Mouse (Mus musculus) lung, embryonic 15.5 days (tissue): ENCODE measurements around the gene Herpud1. TPM values are rescaled to one million over a fixed set of nuclear protein-coding genes. Genes with fewer than 3 reads are reported as not detected.

Experiments used
- ATAC-seq: fragments of 200-750 bp; cut with Nextera tagmentation; 2 replicates; pipeline ENCODE4 v1.8.0; 2017; ENCODE audit warnings: moderate number of reproducible peaks, borderline replicate concordance; ENCODE audit not compliant: low FRiP score, low TSS enrichment; ENCODE audit errors: extremely low read depth
- H3K27ac ChIP-seq: fragments of 300-500 bp; sonication (generic); 2 replicates; pipeline ENCODE4 v1.5.1; 2015; ENCODE audit warnings: moderate library complexity, mild to moderate bottlenecking, inconsistent platforms
- H3K27me3 ChIP-seq: fragments of 300-500 bp; sonication (generic); 2 replicates; pipeline ENCODE4 v1.6.1; 2015; ENCODE audit warnings: inconsistent platforms
- H3K36me3 ChIP-seq: fragments of 300-500 bp; sonication (generic); 2 replicates; pipeline ENCODE4 v1.6.1; 2015; ENCODE audit warnings: inconsistent platforms
- H3K4me1 ChIP-seq: fragments of 300-500 bp; sonication (generic); 2 replicates; pipeline ENCODE4 v1.6.1; 2015; ENCODE audit warnings: inconsistent platforms
- H3K4me2 ChIP-seq: fragments of 300-500 bp; sonication (generic); 2 replicates; pipeline ENCODE4 v1.6.1; 2015; ENCODE audit warnings: inconsistent platforms, mild to moderate bottlenecking, moderate library complexity
- H3K4me3 ChIP-seq: fragments of 300-500 bp; sonication (generic); 2 replicates; pipeline ENCODE4 v1.5.1; 2015; ENCODE audit warnings: mild to moderate bottlenecking, inconsistent platforms
- H3K9ac ChIP-seq: fragments of 300-500 bp; sonication (generic); 2 replicates; pipeline ENCODE4 v1.6.1; 2015; ENCODE audit warnings: inconsistent platforms
- H3K9me3 ChIP-seq: fragments of 300-500 bp; sonication (generic); 2 replicates; pipeline ENCODE4 v1.6.1; 2016; ENCODE audit warnings: inconsistent platforms
- WGBS: fragments of 180-500 bp; shearing (Covaris S2); methylation state at CpG from one replicate; pipeline ENCODE4 v1.1.7; 2015; 5-methylcytosine and 5-hydroxymethylcytosine counted together
- polyA plus RNA-seq: library from polyadenylated mRNA; unstranded; fragments of >200 nt; fragmentation: Nextera tagmentation; extraction: Ambion mirVana; gene quantifications from 2 replicates; pipeline ENCODE4 v1.2.1, GENCODE M21; 2015

Herpud1 gene
- polyA plus RNA-seq, 1 experiment from 2014 or later: 116 TPM

DNA sequence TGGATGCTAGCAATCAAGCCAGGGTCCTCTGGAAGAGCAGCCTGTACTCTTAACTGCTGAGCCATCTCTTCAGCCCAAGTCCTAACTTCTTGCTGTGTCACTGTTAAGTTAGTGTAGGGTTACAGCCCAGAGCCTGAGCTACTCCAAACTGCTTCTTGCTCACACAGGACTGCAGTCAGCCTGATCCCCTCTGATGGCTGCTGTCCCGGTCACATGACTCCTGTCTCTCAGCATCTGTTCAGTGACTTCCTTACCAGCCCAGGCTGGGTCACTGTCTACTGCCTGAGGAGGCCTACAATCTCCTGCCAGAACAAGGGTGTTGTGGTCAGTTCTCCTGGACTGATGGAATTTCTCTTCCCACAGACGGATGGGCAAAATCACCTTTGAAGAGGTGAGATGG lies 29.0 kb downstream of the Herpud1 start:
- H3K4me1 ChIP-seq: no peaks in the 10 kb centered on the region
- WGBS: 49% methylated on average over 2 of the region's 2 CpGs
- no peak overlapping the region for H3K27ac ChIP-seq
- H3K4me3 ChIP-seq: no peak overlapping the region
- H3K36me3 ChIP-seq: no peaks in the 10 kb centered on the region
- no peaks in the 10 kb centered on the region for H3K27me3 ChIP-seq
- ATAC-seq: no peak
- H3K9ac ChIP-seq: no peak overlapping the region
- no peaks in the 10 kb centered on the region for H3K9me3 ChIP-seq
- no peak overlapping the region for H3K4me2 ChIP-seq

DNA sequence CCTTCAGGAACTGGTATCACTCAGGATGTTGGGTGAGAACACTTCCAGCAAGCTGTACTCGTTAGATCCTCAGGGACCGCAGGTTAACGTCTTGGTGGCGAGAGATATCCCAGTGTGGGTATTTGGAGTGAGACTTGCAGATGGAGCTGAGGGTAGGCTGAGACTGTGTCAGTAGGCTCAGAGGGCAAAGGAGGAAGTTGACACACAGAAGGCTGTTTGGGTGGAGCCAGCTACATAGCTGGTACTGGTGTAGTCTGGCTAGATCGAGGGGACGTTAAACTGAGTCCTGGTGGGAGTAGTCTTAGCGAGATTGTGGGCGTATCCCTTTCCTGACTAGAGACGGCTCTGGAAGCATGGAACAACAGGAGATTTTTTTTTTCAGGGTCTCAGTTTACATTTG lies 31.8 kb downstream of the Herpud1 start:
- ATAC-seq: no peak
- no peak overlapping the region for H3K27ac ChIP-seq
- H3K4me2 ChIP-seq: no peak overlapping the region
- H3K9ac ChIP-seq: no peak overlapping the region
- H3K9me3 ChIP-seq: no peaks in the 10 kb centered on the region
- no peaks in the 10 kb centered on the region for H3K4me1 ChIP-seq
- H3K4me3 ChIP-seq: no peak overlapping the region
- 53% methylated on average over 9 of the region's 9 CpGs for WGBS
- H3K27me3 ChIP-seq: no peaks in the 10 kb centered on the region
- H3K36me3 ChIP-seq: no peaks in the 10 kb centered on the region

DNA sequence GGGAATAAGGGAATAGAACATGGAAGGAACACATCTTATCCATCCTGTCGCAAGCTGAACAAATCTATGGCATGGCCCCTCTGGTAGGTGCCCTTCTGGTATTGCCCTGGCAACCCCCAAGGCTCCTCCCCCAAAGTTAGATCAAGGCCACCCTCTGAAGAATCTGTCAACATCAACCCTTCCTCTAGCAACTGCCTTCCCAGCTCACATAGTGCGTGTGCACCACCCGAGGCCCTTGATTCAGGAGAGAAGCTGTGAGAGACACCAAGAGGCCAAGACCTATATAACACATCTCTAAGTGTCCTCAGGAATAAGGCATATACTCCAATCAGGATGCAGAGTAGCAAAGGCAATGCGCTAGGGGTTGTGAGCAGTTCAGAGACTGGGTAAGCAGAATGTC lies 36.0 kb downstream of the Herpud1 start:
- no peak overlapping the region for H3K4me3 ChIP-seq
- H3K36me3 ChIP-seq: no peaks in the 10 kb centered on the region
- no peaks in the 10 kb centered on the region for H3K27me3 ChIP-seq
- H3K9ac ChIP-seq: no peak overlapping the region
- no peak overlapping the region for H3K4me2 ChIP-seq
- no peak for ATAC-seq
- WGBS: 76% methylated on average over 4 of the region's 4 CpGs
- no peak overlapping the region for H3K27ac ChIP-seq
- no peaks in the 10 kb centered on the region for H3K4me1 ChIP-seq
- H3K9me3 ChIP-seq: no peaks in the 10 kb centered on the region

DNA sequence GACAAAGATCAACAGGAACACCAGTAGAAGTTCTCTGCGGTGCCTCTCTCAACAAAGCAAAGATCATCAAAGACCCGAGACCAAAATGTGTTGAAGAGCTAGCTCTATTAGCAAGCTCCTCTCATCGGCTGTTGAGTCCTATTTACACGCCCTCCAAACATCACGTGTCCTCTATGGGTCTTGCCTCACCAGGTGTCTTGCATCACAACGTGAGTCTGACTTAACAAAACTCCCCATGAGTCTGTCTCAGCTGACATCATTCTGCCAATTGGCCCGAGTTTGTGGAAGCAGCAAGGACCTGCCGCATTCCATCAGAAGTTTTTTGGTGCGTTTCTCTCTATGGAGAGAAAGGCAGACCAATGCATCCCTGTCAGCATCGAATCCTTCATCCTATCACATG lies 41.7 kb downstream of the Herpud1 start:
- Histone ChIP-seq H3K4me2 (no peak overlapping the region), H3K4me1 (no peaks in the 10 kb centered on the region), H3K27ac (no peak overlapping the region), H3K4me3 (no peak overlapping the region), H3K9me3 (no peaks in the 10 kb centered on the region), H3K27me3 (peaks cover 7% of the 10 kb centered on the region; the same call in 1 of the 2 replicates), H3K9ac (no peak overlapping the region), H3K36me3 (no peaks in the 10 kb centered on the region)
- WGBS: 34% methylated on average over 10 of the region's 10 CpGs
- no peak for ATAC-seq

DNA sequence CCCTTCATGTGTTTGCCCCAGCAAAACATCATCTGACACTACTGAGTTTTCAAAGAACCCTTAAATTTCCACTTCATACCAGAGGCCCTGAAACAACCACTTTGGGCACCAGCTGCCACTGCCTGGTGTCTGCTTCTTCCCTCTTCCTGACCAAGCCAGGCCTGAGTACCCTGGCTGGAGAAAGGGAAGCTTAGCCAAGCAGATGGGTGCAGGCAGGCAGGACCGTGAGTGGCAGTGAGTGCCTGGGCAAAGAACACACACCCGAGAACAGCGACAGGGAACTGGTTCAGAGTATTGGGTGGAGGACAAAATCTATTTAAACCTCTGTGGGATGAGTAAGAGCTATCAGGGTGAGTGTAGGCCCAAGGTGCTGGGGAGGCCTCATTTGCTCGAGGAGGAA lies 42.2 kb downstream of the Herpud1 start:
- no peaks in the 10 kb centered on the region for H3K9me3 ChIP-seq
- ATAC-seq: no peak
- H3K27ac ChIP-seq: no peak overlapping the region
- H3K9ac ChIP-seq: no peak overlapping the region
- WGBS: 60% methylated on average over 4 of the region's 4 CpGs
- H3K36me3 ChIP-seq: no peaks in the 10 kb centered on the region
- peaks cover 7% of the 10 kb centered on the region; the same call in 1 of the 2 replicates for H3K27me3 ChIP-seq
- H3K4me1 ChIP-seq: no peaks in the 10 kb centered on the region
- H3K4me3 ChIP-seq: no peak overlapping the region
- no peak overlapping the region for H3K4me2 ChIP-seq

DNA sequence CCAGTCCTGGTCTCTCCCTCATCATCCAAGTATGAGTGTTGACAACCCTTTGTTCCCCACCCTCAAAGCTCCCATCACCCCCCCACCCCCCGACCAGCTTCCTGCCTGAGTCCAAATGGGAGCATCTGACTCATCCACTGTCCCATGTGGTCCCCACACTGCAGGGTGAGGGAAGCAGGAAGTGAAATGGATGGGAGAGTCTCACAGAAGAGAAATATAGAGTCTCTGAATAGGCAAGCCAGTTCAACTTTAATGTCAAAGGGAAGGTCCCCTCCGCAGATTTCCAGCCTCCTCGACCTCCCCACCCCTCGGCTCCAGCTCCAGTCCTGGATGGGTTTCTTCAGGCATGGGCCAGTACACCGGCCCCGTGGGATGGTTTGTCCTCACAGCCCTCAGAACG lies 43.1 kb downstream of the Herpud1 start:
- Histone ChIP-seq H3K36me3 (no peaks in the 10 kb centered on the region), H3K9ac (no peak overlapping the region), H3K4me2 (no peak overlapping the region), H3K27me3 (peaks cover 15% of the 10 kb centered on the region), H3K9me3 (no peaks in the 10 kb centered on the region), H3K4me3 (no peak overlapping the region), H3K27ac (no peak overlapping the region), H3K4me1 (peaks cover 5% of the 10 kb centered on the region)
- ATAC-seq: no peak
- WGBS: 76% methylated on average over 7 of the region's 7 CpGs

DNA sequence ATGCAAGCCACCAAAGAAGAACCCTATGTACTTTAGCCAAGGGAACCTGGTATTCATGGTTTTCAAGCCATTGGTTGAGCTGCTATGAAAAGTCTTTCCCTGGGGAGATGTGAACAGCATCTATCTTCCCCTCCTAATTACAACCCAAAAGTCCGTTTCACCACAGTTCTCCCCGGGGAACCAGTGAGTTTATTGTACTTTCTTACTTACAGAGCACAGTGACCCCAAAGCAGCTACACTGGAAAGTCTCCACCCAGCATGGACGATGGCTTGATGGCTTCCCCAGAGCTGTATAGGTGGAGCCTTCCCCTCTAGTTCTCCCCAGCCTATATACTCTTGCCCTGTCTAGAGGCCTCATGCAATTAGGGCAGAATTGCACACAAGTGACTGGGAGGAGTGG lies 46.0 kb downstream of the Herpud1 start:
- peaks cover 15% of the 10 kb centered on the region for H3K27me3 ChIP-seq
- H3K9me3 ChIP-seq: no peaks in the 10 kb centered on the region
- H3K9ac ChIP-seq: no peak overlapping the region
- 71% methylated on average over 3 of the region's 3 CpGs for WGBS
- no peak overlapping the region for H3K4me3 ChIP-seq
- peaks cover 5% of the 10 kb centered on the region for H3K4me1 ChIP-seq
- no peak overlapping the region for H3K4me2 ChIP-seq
- ATAC-seq: no peak
- H3K36me3 ChIP-seq: no peaks in the 10 kb centered on the region
- H3K27ac ChIP-seq: no peak overlapping the region

DNA sequence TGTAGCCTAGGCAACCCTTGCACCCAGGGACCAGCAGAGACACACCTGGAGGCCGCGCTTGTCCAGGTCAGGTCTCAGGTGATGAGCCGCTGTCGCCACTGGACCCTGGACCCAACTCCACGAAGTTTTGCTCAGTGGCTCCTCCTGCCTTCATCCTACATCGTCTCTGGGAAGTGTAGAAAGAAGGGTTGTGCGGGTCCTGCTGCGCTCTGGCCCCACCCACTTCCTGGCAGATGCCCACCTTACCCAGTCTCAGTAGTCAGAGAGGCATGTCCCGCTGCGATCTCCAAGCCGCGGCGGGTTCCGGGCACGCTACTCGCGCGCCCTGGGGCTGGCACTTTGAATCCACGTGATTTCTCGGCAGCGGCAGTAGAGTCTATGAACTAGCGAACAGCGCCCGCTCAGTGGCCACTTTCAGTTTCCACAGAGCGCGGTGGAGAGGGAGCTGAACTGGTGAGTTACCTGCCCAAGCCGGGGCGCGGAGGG lies 47.8 kb downstream of the Herpud1 start, which contains the start of gene Nlrc5:
TSS of gene Nlrc5 (plus strand) at position 376 of the 486 bp plus-strand sequence.
- WGBS: 1% methylated on average over 29 of the region's 29 CpGs
- Histone ChIP-seq H3K27ac (no peak within 1 kb of the TSS), H3K27me3 (peaks cover 15% of the 10 kb centered on the region), H3K4me1 (peaks cover 5% of the 10 kb centered on the region), H3K4me3 (peak within 1 kb of the TSS; percentile 46), H3K9ac (peak within 1 kb of the TSS; percentile 29; the same call in 1 of the 2 replicates), H3K9me3 (no peaks in the 10 kb centered on the region), H3K4me2 (peak within 1 kb of the TSS; percentile 87), H3K36me3 (no peaks in the 10 kb centered on the region)
- peak; percentile 59 for ATAC-seq

DNA sequence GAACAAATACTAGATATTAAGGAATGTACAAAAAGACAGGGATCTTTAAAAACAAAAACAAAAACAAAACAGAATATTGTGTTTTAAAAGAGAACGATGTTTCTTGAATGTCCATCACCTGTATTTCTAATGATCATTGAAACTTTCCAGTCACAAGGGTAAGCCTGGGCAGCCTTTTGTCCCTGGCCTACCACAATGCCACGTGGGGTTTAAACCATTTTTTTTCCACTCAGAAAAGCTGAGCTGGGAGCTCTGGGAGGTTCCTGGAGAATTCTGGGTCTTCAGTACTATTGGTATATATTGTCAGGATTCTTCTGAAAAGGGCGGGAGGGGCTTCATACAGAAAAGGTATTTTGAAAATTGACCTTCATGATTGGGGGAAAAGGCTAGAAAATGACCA lies 48.7 kb downstream of the Herpud1 start:
- Histone ChIP-seq H3K36me3 (no peaks in the 10 kb centered on the region), H3K4me3 (no peak overlapping the region), H3K9ac (no peak overlapping the region), H3K27ac (no peak overlapping the region), H3K4me1 (peaks cover 5% of the 10 kb centered on the region), H3K4me2 (no peak overlapping the region), H3K9me3 (no peaks in the 10 kb centered on the region), H3K27me3 (peaks cover 15% of the 10 kb centered on the region)
- 77% methylated on average over 3 of the region's 3 CpGs for WGBS
- no peak for ATAC-seq

DNA sequence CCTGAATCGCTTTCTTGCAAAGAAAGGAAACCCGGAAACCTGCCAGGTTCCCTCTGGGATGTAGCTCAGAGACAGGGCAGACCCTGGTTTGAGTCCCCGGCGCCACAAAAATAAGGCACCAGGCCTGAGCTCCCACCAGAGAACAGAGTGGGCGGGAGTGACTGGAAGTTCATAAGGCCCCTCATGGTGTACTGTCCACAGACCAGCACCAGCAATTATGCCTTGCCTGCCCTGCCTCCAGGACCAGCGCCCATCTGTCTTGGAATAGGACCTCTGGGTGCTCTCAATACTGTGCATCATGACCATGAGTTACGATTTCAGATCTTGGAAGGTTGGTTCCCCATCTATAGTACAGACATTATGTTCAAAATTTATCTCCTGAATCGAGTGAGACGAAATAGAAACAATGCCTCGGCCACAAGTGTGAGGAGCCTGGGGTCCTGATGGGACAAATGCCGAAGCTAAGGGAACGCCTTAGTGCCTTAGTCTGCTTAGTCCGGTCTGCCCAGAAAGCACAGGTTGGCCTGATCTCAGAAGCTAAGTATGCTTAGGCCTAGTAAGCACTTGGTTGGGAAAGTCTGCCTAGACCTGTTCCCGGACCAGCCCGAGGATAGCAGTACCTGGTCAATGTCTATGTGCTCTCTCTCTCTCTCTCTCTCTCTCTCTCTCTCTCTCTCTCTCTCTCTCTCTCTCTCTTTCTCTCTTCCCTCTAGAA lies 49.3 kb downstream of the Herpud1 start:
- 89% methylated on average over 15 of the region's 15 CpGs for WGBS
- no peak overlapping the region for H3K9ac ChIP-seq
- no peak for ATAC-seq

DNA sequence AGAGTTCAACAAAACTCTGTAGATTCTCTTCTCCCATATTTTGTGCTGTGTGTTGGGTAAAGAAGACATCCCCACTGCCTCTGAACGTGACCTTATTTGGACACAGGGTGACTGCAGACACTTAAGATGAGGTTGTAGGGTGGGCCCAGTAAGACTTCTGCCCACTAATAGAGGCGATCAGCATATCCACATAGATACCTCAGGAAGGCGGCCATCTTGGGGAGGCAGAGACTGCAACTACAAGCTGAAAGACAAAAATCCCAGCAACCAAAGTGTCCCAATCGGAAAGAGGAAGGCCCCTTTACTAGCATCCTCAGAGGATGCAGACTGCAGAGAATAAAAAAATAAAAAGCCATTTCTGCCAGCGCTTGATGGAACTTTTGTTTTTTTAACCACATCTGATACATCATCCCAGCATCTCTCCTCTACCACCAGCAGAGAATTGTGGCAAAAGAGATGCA lies 49.9 kb downstream of the Herpud1 start:
- Histone ChIP-seq H3K4me1 (peaks cover 5% of the 10 kb centered on the region), H3K9me3 (no peaks in the 10 kb centered on the region), H3K27ac (no peak overlapping the region), H3K4me3 (no peak overlapping the region), H3K9ac (no peak overlapping the region), H3K36me3 (no peaks in the 10 kb centered on the region), H3K27me3 (peaks cover 15% of the 10 kb centered on the region), H3K4me2 (no peak overlapping the region)
- WGBS: 85% methylated on average over 5 of the region's 5 CpGs
- no peak for ATAC-seq

More for the DNA sequence above, 49.3 kb downstream of the Herpud1 start:
- Histone ChIP-seq H3K4me2 (no peak overlapping the region), H3K4me3 (no peak overlapping the region), H3K36me3 (no peaks in the 10 kb centered on the region), H3K27ac (no peak overlapping the region), H3K9me3 (no peaks in the 10 kb centered on the region), H3K4me1 (peaks cover 5% of the 10 kb centered on the region), H3K27me3 (peaks cover 15% of the 10 kb centered on the region)

DNA sequence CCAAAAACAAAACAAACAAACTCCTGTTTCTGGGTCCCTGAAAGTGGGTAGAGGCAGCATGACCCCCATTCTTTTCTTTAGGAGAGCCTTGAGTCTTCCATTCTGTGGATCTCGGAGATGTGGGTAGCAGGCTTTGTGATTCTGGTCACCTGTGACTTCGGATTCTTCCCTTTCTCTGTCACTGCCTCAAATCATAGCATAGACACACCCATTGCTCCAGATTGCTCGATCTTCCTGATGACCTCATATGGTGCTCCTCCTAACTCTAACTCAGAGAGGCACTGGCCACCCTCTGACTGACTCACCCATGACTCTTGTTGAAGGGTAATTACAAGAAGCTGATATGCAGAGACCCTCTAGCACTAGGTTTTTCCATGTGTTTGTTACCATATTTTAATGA lies 50.7 kb downstream of the Herpud1 start:
- peaks cover 5% of the 10 kb centered on the region for H3K4me1 ChIP-seq
- H3K27me3 ChIP-seq: peaks cover 14% of the 10 kb centered on the region
- no peak overlapping the region for H3K4me3 ChIP-seq
- no peak for ATAC-seq
- no peaks in the 10 kb centered on the region for H3K9me3 ChIP-seq
- 75% methylated on average over 3 of the region's 3 CpGs for WGBS
- H3K36me3 ChIP-seq: no peaks in the 10 kb centered on the region
- H3K9ac ChIP-seq: no peak overlapping the region
- H3K27ac ChIP-seq: no peak overlapping the region
- H3K4me2 ChIP-seq: no peak overlapping the region
